Mouse (Mus musculus): ENCODE measurements at regions not wholly inside any gene's neighbourhood (a gene's known extent, or its start where the extent isn't known, plus 50 kb on each side); places are given as distances from the start of the nearest gene placed in this dataset.
A peak's percentile ranks its signal among the peaks of the same experiment; 100 is the strongest.

- no peak for DNase-seq (ENCODE audit: low spot score)
Measured at GRCm38 (mm10) chr19:15487576-15487975, 459.6 kb downstream of the Psat1 start.

GRCm38 (mm10) chr19:15481605-15482004 is 465.5 kb downstream of the Psat1 start:
- no peak for DNase-seq (ENCODE audit: low spot score)

GRCm38 (mm10) chr19:15469541-15469940 is 477.6 kb downstream of the Psat1 start:
- peak; percentile 16 for DNase-seq (ENCODE audit: low spot score)

GRCm38 (mm10) chr19:15466713-15467112 is 480.4 kb downstream of the Psat1 start:
- DNase-seq (ENCODE audit: low spot score) = no peak

- peak; percentile 17 for DNase-seq (ENCODE audit: low spot score)
Measured at GRCm38 (mm10) chr19:15465063-15465760, 481.9 kb downstream of the Psat1 start.

GRCm38 (mm10) chr19:15457793-15458192 is 489.3 kb downstream of the Psat1 start:
- DNase-seq (ENCODE audit: low spot score) = no peak

- no peak for DNase-seq (ENCODE audit: low spot score)
Measured at GRCm38 (mm10) chr19:15456943-15457735, 490.0 kb downstream of the Psat1 start.

- no peak for DNase-seq (ENCODE audit: low spot score)
Measured at GRCm38 (mm10) chr19:15448989-15449388, 498.1 kb downstream of the Psat1 start.

GRCm38 (mm10) chr19:15431798-15432197 is 515.3 kb downstream of the Psat1 start:
- DNase-seq (ENCODE audit: low spot score) = no peak

- no peak for DNase-seq (ENCODE audit: low spot score)
Measured at GRCm38 (mm10) chr19:15421311-15421710, 525.8 kb downstream of the Psat1 start.

- DNase-seq (ENCODE audit: low spot score) = no peak
Measured at GRCm38 (mm10) chr19:15398624-15399023, 548.5 kb downstream of the Psat1 start.

GRCm38 (mm10) chr19:15371682-15372081 is 575.5 kb downstream of the Psat1 start:
- DNase-seq (ENCODE audit: low spot score) = no peak

- no peak for DNase-seq (ENCODE audit: low spot score)
Measured at GRCm38 (mm10) chr19:15366951-15367350, 580.2 kb downstream of the Psat1 start.

GRCm38 (mm10) chr19:15357181-15357580 is 590.0 kb downstream of the Psat1 start:
- no peak for DNase-seq (ENCODE audit: low spot score)

GRCm38 (mm10) chr19:15348356-15348755 is 598.8 kb downstream of the Psat1 start:
- no peak for DNase-seq (ENCODE audit: low spot score)

- DNase-seq (ENCODE audit: low spot score) = no peak
Measured at GRCm38 (mm10) chr19:15342229-15342628, 604.9 kb downstream of the Psat1 start.

GRCm38 (mm10) chr19:15340305-15340983 is 606.7 kb downstream of the Psat1 start:
- no peak for DNase-seq (ENCODE audit: low spot score)

- DNase-seq (ENCODE audit: low spot score) = no peak
Measured at GRCm38 (mm10) chr19:15339979-15340304, 607.2 kb downstream of the Psat1 start.

GRCm38 (mm10) chr19:15330155-15330554 is 617.0 kb downstream of the Psat1 start:
- no peak for DNase-seq (ENCODE audit: low spot score)

GRCm38 (mm10) chr19:15299474-15299873 is 647.7 kb downstream of the Psat1 start:
- DNase-seq (ENCODE audit: low spot score) = no peak

GRCm38 (mm10) chr19:15285016-15285415 is 662.1 kb downstream of the Psat1 start:
- DNase-seq (ENCODE audit: low spot score) = no peak

GRCm38 (mm10) chr19:15242781-15243180 is 644.9 kb upstream of the Tle4 start:
- DNase-seq (ENCODE audit: low spot score) = no peak

Data from MN1 (cell line).